Mouse (Mus musculus): ENCODE measurements around the gene Agbl3. TPM values are rescaled to one million over a fixed set of nuclear protein-coding genes. Genes with fewer than 3 reads are reported as not detected.

Gene Agbl3
- 3.7 to 5.8 TPM (median 4.7 TPM) in 4 replicates for total RNA-seq (2023; ENCODE audit: inconsistent age)

GRCm38 (mm10) chr6:34780231-34780942 is at the start of gene Agbl3:
Gene Agbl3, plus strand, starts transcription at chr6:34780432.

DNA sequence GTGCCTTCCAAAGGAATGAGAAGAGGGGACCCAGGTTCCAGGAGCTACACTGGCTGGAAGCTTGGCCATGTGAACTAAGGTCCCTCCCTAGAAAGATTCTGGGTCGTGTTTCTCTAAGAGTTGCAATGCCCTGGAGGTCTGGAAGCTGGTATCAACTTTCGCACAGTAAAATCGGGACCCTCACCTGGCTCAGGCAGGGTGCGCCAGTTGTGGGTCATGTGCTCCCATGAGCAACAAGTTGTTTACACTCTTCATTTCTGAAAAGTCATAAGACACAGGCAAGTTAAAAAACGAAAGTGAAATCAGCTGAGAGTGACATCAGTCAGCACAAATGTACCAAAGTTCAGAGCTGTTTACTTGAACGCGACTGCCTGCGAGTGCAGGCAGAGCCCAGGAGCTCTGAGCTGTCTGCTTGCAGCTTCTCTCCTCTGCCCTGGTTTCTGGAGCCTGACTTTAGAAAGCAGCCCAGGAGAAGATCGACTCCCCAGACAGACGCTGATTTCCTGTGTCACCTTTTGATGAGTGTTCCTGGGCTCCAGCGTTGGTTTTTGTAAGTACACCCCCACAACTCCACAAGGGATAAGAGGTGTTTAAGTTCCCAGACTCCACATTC is 82.7 kb downstream of the Agbl3 start, which contains the start of gene Tmem140:
Tmem140 (plus strand) TSS at position 356 of the 613 bp plus-strand sequence.

DNA sequence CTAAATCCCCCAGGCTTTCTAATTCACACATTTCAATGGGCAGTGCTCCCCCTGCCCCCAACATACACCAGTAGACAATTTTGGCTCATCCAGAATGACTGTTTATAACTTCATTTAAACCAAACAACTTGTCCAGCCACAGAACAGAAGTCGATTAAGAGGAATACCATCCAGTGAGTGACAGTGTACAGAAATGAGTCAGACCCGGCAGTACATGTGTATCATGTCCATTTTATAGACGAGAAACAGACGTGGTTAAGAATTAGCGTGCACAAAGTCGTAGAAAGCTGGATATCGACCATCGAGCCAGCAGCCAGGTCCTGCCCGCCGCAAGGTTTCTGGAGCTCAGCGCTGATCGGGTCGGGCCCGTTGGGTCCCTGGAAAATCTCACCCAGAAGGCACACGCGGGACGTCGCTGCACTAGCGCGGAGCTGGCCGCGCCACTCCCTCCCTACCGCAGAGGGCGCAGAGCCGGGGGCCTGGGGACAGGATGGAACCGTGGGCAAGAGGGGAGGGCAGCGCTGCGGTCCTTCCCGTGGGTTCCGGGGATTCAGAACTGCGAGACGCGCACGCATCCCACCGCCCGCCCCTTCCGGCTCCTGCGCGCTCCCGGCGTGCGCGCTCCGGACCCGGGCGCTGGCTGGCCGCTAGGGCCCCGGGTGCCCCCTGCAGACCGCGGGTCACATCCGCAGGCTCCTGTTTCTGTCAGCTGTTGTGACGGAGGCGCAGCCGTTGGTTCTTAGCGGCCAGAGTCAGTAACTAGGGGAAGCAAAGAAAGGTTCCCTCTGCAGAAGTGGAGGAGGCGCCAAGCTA is 97.5 kb downstream of the Agbl3 start, which contains the start of gene Cyren:
Cyren (minus strand) TSS at position 552 of the 813 bp plus-strand sequence.

Other genes starting within 250 kb of the Agbl3 start
- gene Cald1, start 181.9 kb upstream of the Agbl3 start, total RNA-seq (2023; ENCODE audit: inconsistent age) = 0.42 to 0.90 TPM (median 0.66 TPM) in 4 replicates
- 7.4 to 9.0 TPM (median 8.6 TPM) in 4 replicates for gene Tmem140, start 82.7 kb downstream of the Agbl3 start, total RNA-seq (2023; ENCODE audit: inconsistent age)
- 9.6 to 17.3 TPM (median 12.2 TPM) in 4 replicates for gene Cyren, start 97.6 kb downstream of the Agbl3 start, total RNA-seq (2023; ENCODE audit: inconsistent age)
- gene Wdr91, start 130.4 kb downstream of the Agbl3 start, total RNA-seq (2023; ENCODE audit: inconsistent age) = 62.1 to 67.6 TPM (median 65.6 TPM) in 4 replicates
- gene Stra8, start 139.7 kb downstream of the Agbl3 start, total RNA-seq (2023; ENCODE audit: inconsistent age) = not detected in 4 replicates
- gene Slc23a4, start 208.0 kb downstream of the Agbl3 start, total RNA-seq (2023; ENCODE audit: inconsistent age) = 0.24 to 0.71 TPM in 2 of 4 replicates, not detected in the others

Measured in B cell, adult (primary cell).